Mouse (Mus musculus): ENCODE results near the gene Emp2. TPM values are rescaled to one million over a fixed set of nuclear protein-coding genes. Genes with fewer than 3 reads are reported as not detected.
A peak's percentile ranks its signal among the peaks of the same experiment; 100 is the strongest.

Emp2 gene
- 26.6 and 31.3 TPM in 2 replicates for polyA plus RNA-seq (2014; fragmentation: Nextera tagmentation; extraction: Ambion mirVana)

DNA sequence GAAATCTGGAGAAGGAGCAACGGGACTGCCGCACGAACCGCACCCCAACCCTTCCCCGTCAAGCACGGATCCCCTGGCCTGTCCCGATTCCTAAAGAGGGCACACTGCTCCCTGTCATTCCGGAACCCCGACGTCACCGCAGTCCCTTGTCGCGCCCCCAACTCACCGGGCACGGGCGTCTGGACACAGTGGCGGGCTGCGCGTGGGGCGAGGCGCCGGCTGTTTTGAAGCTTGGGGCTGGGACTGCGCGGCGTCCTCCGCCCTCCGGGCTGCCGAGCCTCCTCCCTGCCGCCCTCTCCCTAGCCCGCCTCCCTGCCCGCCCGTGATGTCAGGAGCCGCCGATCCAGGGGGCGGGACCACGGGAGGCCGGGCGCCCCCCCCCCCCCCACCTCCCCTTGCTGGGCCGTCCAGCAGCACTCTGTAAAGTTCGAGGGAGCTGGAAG lies at the start of gene Emp2:
TSS of gene Emp2 (minus strand) at position 323 of the 443 bp plus-strand sequence.
- Histone ChIP-seq H3K4me1 (ENCODE audit: control insufficient read depth, insufficient read depth, low read length) (0 out of 2 replicates have a peak, but pooled peaks cover 3% of the 10 kb centered on the region), H3K27me3 (ENCODE audit: control insufficient read depth, insufficient read depth, low read length) (no peaks in the 10 kb centered on the region), H3K36me3 (ENCODE audit: control insufficient read depth, insufficient read depth, low read length) (no peaks in the 10 kb centered on the region), H3K4me3 (ENCODE audit: low read depth, low read length) (peak within 1 kb of the TSS; percentile 57), H3K9me3 (ENCODE audit: control insufficient read depth, low read depth, low read length) (no peaks in the 10 kb centered on the region), H3K9ac (replicated peaks; ENCODE audit: low read depth, low read length) (peak within 1 kb of the TSS; percentile 48), H3K4me2 (replicated peaks; ENCODE audit: low read depth, low read length) (peak within 1 kb of the TSS; percentile 82), H3K27ac (ENCODE audit: low read length) (no peak within 1 kb of the TSS)
- peak; percentile 76 for ATAC-seq (ENCODE audit: insufficient number of reproducible peaks, insufficient read depth, low FRiP score, low read depth)
- WGBS: under 1% methylated on average over 30 of the region's 40 CpGs

GRCm38 (mm10) chr16:10363061-10363460 lies 49.3 kb upstream of the Emp2 start:
- Histone ChIP-seq H3K4me1 (ENCODE audit: control insufficient read depth, insufficient read depth, low read length) (peaks cover 7% of the 10 kb centered on the region), H3K27ac (ENCODE audit: low read length) (no peak overlapping the region), H3K4me3 (ENCODE audit: low read depth, low read length) (no peak overlapping the region), H3K27me3 (ENCODE audit: control insufficient read depth, insufficient read depth, low read length) (no peaks in the 10 kb centered on the region), H3K36me3 (ENCODE audit: control insufficient read depth, insufficient read depth, low read length) (no peaks in the 10 kb centered on the region), H3K9ac (replicated peaks; ENCODE audit: low read depth, low read length) (no peak overlapping the region), H3K4me2 (replicated peaks; ENCODE audit: low read depth, low read length) (no peak overlapping the region), H3K9me3 (ENCODE audit: control insufficient read depth, low read depth, low read length) (no peaks in the 10 kb centered on the region)
- WGBS: 54% methylated on average over 1 of the region's 1 CpGs
- ATAC-seq (ENCODE audit: insufficient number of reproducible peaks, insufficient read depth, low FRiP score, low read depth): no peak

DNA sequence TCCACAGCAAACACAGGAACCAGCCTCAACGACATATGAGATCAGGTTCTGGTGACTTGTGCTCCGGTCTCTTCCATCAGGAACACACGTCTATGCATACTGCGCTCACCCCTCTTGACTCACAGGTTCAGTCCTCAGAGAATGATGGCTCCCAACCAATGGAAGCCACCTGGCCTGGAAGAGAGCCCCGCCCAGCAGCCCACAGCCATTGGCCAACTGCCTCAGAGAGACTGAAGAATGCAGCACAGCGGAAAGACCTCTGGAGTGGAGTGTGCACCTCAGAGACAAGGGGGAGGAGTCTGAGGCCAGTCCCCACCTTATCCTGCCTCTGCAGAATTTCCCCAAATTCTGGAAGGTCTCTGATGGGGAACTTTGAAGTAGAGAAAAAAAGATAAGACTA lies 45.5 kb upstream of the Emp2 start:
- peaks cover 6% of the 10 kb centered on the region for H3K4me1 ChIP-seq (ENCODE audit: control insufficient read depth, insufficient read depth, low read length)
- no peak for ATAC-seq (ENCODE audit: insufficient number of reproducible peaks, insufficient read depth, low FRiP score, low read depth)
- 85% methylated on average over 6 of the region's 6 CpGs for WGBS
- no peaks in the 10 kb centered on the region for H3K9me3 ChIP-seq (ENCODE audit: control insufficient read depth, low read depth, low read length)
- no peaks in the 10 kb centered on the region for H3K27me3 ChIP-seq (ENCODE audit: control insufficient read depth, insufficient read depth, low read length)
- H3K4me2 ChIP-seq (replicated peaks; ENCODE audit: low read depth, low read length): no peak overlapping the region
- no peaks in the 10 kb centered on the region for H3K36me3 ChIP-seq (ENCODE audit: control insufficient read depth, insufficient read depth, low read length)
- no peak overlapping the region for H3K4me3 ChIP-seq (ENCODE audit: low read depth, low read length)
- H3K9ac ChIP-seq (replicated peaks; ENCODE audit: low read depth, low read length): no peak overlapping the region
- H3K27ac ChIP-seq (ENCODE audit: low read length): no peak overlapping the region

GRCm38 (mm10) chr16:10358010-10358934 lies 44.5 kb upstream of the Emp2 start:
- H3K36me3 ChIP-seq (ENCODE audit: control insufficient read depth, insufficient read depth, low read length): no peaks in the 10 kb centered on the region
- peak overlapping the region; percentile 9; the same call in 1 of the 2 replicates for H3K4me3 ChIP-seq (ENCODE audit: low read depth, low read length)
- no peak overlapping the region for H3K27ac ChIP-seq (ENCODE audit: low read length)
- H3K4me1 ChIP-seq (ENCODE audit: control insufficient read depth, insufficient read depth, low read length): peaks cover 6% of the 10 kb centered on the region
- peak overlapping the region; percentile 28 for H3K4me2 ChIP-seq (replicated peaks; ENCODE audit: low read depth, low read length)
- no peak overlapping the region for H3K9ac ChIP-seq (replicated peaks; ENCODE audit: low read depth, low read length)
- ATAC-seq (ENCODE audit: insufficient number of reproducible peaks, insufficient read depth, low FRiP score, low read depth): peak; percentile 92
- WGBS: 18% methylated on average over 30 of the region's 30 CpGs
- no peaks in the 10 kb centered on the region for H3K9me3 ChIP-seq (ENCODE audit: control insufficient read depth, low read depth, low read length)
- H3K27me3 ChIP-seq (ENCODE audit: control insufficient read depth, insufficient read depth, low read length): no peaks in the 10 kb centered on the region

DNA sequence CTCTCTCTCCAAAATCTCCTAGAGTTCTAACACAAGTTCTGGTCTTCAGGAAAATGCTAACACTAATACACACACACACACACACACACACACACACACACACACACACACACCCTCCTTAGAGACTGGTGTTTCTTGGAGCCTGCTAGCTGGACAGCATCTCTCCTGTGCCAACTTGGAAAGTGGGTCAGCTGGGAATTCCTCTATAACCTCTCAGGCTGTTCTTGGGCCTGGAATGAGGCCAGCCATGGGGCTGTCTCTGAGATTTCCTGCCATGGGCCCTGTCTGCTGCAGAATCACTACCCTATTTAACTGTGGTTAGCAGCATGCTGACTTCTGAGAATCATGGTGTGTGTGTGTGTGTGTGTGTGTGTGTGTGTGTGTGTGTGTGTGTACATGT lies 41.2 kb upstream of the Emp2 start:
- H3K9ac ChIP-seq (replicated peaks; ENCODE audit: low read depth, low read length): no peak overlapping the region
- no peak for ATAC-seq (ENCODE audit: insufficient number of reproducible peaks, insufficient read depth, low FRiP score, low read depth)
- H3K36me3 ChIP-seq (ENCODE audit: control insufficient read depth, insufficient read depth, low read length): no peaks in the 10 kb centered on the region
- H3K4me3 ChIP-seq (ENCODE audit: low read depth, low read length): no peak overlapping the region
- no peaks in the 10 kb centered on the region for H3K9me3 ChIP-seq (ENCODE audit: control insufficient read depth, low read depth, low read length)
- H3K27me3 ChIP-seq (ENCODE audit: control insufficient read depth, insufficient read depth, low read length): no peaks in the 10 kb centered on the region
- no peak overlapping the region for H3K27ac ChIP-seq (ENCODE audit: low read length)
- no peak overlapping the region for H3K4me2 ChIP-seq (replicated peaks; ENCODE audit: low read depth, low read length)
- peaks cover 6% of the 10 kb centered on the region for H3K4me1 ChIP-seq (ENCODE audit: control insufficient read depth, insufficient read depth, low read length)

DNA sequence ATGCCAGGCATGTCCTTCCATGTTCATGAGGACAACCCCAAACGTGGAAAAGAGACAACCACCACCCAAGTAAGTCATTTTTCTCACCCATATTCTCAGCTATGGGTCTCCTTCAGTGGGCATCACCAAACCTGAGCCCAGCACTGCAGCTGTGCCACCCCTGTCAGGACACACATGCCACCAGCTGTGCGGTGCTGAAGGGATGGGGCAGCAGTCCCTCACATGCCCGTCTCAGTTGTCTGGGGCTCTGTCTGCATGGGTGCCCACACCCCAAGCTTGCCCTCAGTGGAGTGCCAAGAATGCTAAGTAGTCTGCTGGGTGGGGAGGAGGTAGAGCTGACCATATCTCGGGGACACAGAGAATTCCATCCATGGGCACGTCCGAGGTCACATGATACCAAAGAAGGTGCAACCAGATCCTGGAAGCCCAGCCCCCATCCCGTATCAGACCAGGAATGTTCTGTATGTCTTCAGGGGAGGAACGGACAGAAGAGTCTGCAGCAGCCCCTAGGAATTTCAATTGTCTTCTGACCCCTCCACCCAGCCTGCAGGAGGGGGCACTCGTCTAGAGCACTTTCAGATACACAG lies 37.4 kb upstream of the Emp2 start:
- WGBS: 51% methylated on average over 9 of the region's 9 CpGs
- no peak overlapping the region for H3K4me2 ChIP-seq (replicated peaks; ENCODE audit: low read depth, low read length)

DNA sequence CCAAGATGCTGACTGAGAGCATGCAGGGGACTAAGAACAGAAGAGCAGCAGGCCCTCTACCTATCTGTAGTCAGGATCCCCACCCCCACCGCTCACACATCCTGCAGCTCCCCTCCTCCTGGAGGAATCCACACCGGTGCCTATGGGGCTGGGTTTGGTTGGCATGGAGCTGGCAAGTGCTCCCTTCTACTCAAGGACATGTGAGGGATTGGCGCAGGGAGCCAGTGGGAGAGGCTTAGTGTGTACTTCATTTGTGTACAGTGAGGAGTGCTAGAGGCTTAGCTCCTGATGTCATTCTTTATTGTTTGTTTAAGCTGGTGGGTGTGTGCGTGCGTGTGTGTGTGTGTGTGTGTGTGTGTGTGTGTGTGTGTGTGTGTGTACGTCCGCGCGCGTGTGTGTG lies 36.1 kb upstream of the Emp2 start:
- 59% methylated on average over 10 of the region's 10 CpGs for WGBS
- Histone ChIP-seq H3K27me3 (ENCODE audit: control insufficient read depth, insufficient read depth, low read length) (no peaks in the 10 kb centered on the region), H3K4me3 (ENCODE audit: low read depth, low read length) (no peak overlapping the region), H3K9me3 (ENCODE audit: control insufficient read depth, low read depth, low read length) (no peaks in the 10 kb centered on the region), H3K4me2 (replicated peaks; ENCODE audit: low read depth, low read length) (no peak overlapping the region), H3K27ac (ENCODE audit: low read length) (peak overlapping the region; percentile 74; the same call in 1 of the 2 replicates), H3K9ac (replicated peaks; ENCODE audit: low read depth, low read length) (no peak overlapping the region), H3K4me1 (ENCODE audit: control insufficient read depth, insufficient read depth, low read length) (peaks cover 6% of the 10 kb centered on the region; the same call in 1 of the 2 replicates), H3K36me3 (ENCODE audit: control insufficient read depth, insufficient read depth, low read length) (no peaks in the 10 kb centered on the region)
- ATAC-seq (ENCODE audit: insufficient number of reproducible peaks, insufficient read depth, low FRiP score, low read depth): peak; percentile 85

More for the DNA sequence above, 37.4 kb upstream of the Emp2 start:
- ATAC-seq (ENCODE audit: insufficient number of reproducible peaks, insufficient read depth, low FRiP score, low read depth): no peak
- H3K27me3 ChIP-seq (ENCODE audit: control insufficient read depth, insufficient read depth, low read length): no peaks in the 10 kb centered on the region
- peaks cover 6% of the 10 kb centered on the region; the same call in 1 of the 2 replicates for H3K4me1 ChIP-seq (ENCODE audit: control insufficient read depth, insufficient read depth, low read length)
- H3K9me3 ChIP-seq (ENCODE audit: control insufficient read depth, low read depth, low read length): no peaks in the 10 kb centered on the region
- H3K9ac ChIP-seq (replicated peaks; ENCODE audit: low read depth, low read length): no peak overlapping the region
- no peak overlapping the region for H3K27ac ChIP-seq (ENCODE audit: low read length)
- no peak overlapping the region for H3K4me3 ChIP-seq (ENCODE audit: low read depth, low read length)
- H3K36me3 ChIP-seq (ENCODE audit: control insufficient read depth, insufficient read depth, low read length): no peaks in the 10 kb centered on the region

DNA sequence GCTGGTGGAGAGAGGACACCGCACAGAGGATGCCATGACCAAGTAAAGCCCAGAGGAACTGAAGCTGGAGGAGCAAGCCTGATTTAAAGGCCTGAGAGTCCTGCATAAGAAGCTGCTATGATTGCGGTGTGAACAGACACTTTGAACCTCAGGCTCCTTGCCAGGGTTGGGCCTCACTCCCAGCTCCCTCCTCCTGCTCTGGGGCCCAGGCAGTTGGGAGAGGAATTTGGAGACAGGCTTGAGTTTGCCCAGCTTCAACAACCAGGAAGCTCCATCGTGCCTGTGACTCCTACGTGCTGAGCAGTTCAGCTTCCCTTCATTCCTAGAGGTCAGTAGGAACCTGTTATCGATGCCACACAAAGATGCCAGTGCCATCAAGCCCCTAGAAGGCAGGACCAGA lies 35.7 kb upstream of the Emp2 start:
- H3K36me3 ChIP-seq (ENCODE audit: control insufficient read depth, insufficient read depth, low read length): no peaks in the 10 kb centered on the region
- peak overlapping the region; percentile 74 for H3K27ac ChIP-seq (ENCODE audit: low read length)
- H3K4me2 ChIP-seq (replicated peaks; ENCODE audit: low read depth, low read length): no peak overlapping the region
- H3K4me3 ChIP-seq (ENCODE audit: low read depth, low read length): no peak overlapping the region
- peak; percentile 42; the same call in 1 of the 2 replicates for ATAC-seq (ENCODE audit: insufficient number of reproducible peaks, insufficient read depth, low FRiP score, low read depth)
- H3K4me1 ChIP-seq (ENCODE audit: control insufficient read depth, insufficient read depth, low read length): peaks cover 6% of the 10 kb centered on the region; the same call in 1 of the 2 replicates
- 41% methylated on average over 5 of the region's 5 CpGs for WGBS
- no peaks in the 10 kb centered on the region for H3K9me3 ChIP-seq (ENCODE audit: control insufficient read depth, low read depth, low read length)
- H3K9ac ChIP-seq (replicated peaks; ENCODE audit: low read depth, low read length): no peak overlapping the region
- no peaks in the 10 kb centered on the region for H3K27me3 ChIP-seq (ENCODE audit: control insufficient read depth, insufficient read depth, low read length)

All from stomach, embryonic 14.5 days (tissue).